Mouse (Mus musculus) olfactory bulb, adult 2 months (tissue): ENCODE results near the gene Ccdc93. TPM values are rescaled to one million over a fixed set of nuclear protein-coding genes. Genes with fewer than 3 reads are reported as not detected.

ENCODE experiments used
- H3K27ac ChIP-seq: fragments of 200-500 bp; 2 replicates; pipeline ENCODE4 v1.5.1; 2012; ENCODE audit warnings: low read depth, low read length; ENCODE audit not compliant: insufficient read depth
- H3K4me1 ChIP-seq: fragments of 200-500 bp; 2 replicates; pipeline ENCODE4 v1.6.1; 2012; ENCODE audit warnings: low read length; ENCODE audit not compliant: control insufficient read depth, insufficient read depth
- H3K4me3 ChIP-seq: fragments of 200-500 bp; 2 replicates; pipeline ENCODE4 v1.5.1; 2012; ENCODE audit warnings: mild to moderate bottlenecking, low read depth, low read length, moderate library complexity; ENCODE audit not compliant: insufficient read depth
- CTCF ChIP-seq: fragments of 200-500 bp; IDR thresholded peaks from 2 replicates; pipeline ENCODE4 v1.5.1; 2012; ENCODE audit warnings: low read depth, mild to moderate bottlenecking, low read length, moderate library complexity; ENCODE audit not compliant: insufficient read depth
- POLR2A ChIP-seq: fragments of 200-500 bp; IDR thresholded peaks from 2 replicates; pipeline ENCODE4 v1.6.1; 2012; ENCODE audit warnings: mild to moderate bottlenecking, low read depth, low read length, moderate library complexity; ENCODE audit not compliant: insufficient read depth
- WGBS: fragments of 180-500 bp; shearing (Covaris S2); methylation state at CpG from one replicate; pipeline ENCODE4 v1.1.7; 2018; 5-methylcytosine and 5-hydroxymethylcytosine counted together
- polyA plus RNA-seq: library from polyadenylated mRNA; stranded (reverse); fragments of >200 nt; gene quantifications from 2 replicates; pipeline ENCODE4 v1.2.4, GENCODE M21; 2012; ENCODE audit warnings: low replicate concordance; ENCODE audit not compliant: missing spikeins, insufficient read depth, insufficient read length

The Ccdc93 gene
- polyA plus RNA-seq, 1 experiment, result not detected

GRCm38 (mm10) chr1:121550801-121551456 is 120.1 kb downstream of the Ccdc93 start:
- H3K4me1 ChIP-seq, result peaks cover 8% of the 10 kb centered on the region
- H3K27ac ChIP-seq, result peak overlapping the region; percentile 4
- no peak for TF ChIP-seq POLR2A
- no peak for TF ChIP-seq CTCF
- no peak overlapping the region for H3K4me3 ChIP-seq
- WGBS, result 61% methylated on average over 16 of the region's 16 CpGs

GRCm38 (mm10) chr1:121551457-121551835 is 120.6 kb downstream of the Ccdc93 start:
- WGBS, result 64% methylated on average over 7 of the region's 7 CpGs
- TF ChIP-seq CTCF (no peak), POLR2A (no peak)
- peaks cover 8% of the 10 kb centered on the region for H3K4me1 ChIP-seq
- H3K4me3 ChIP-seq, result no peak overlapping the region
- peak overlapping the region; percentile 4 for H3K27ac ChIP-seq

Other genes starting within 250 kb of the Ccdc93 start
- 963 TPM in 1 of 2 replicates, not detected in the other for gene Insig2, start 98.5 kb upstream of the Ccdc93 start, polyA plus RNA-seq
- gene Htr5b, start 97.4 kb downstream of the Ccdc93 start, polyA plus RNA-seq, result not detected in 2 replicates
- gene Ddx18, start 136.9 kb downstream of the Ccdc93 start, polyA plus RNA-seq, result not detected in 2 replicates